In genomic region chr12:84284885-84285592, GRCm38 (mm10) we compare ENCODE assay signal across 7 mouse cellular contexts. TPM values are rescaled to one million over a fixed set of nuclear protein-coding genes. Genes with fewer than 3 reads are reported as not detected.
DNase-seq lines count a peak whose midpoint lies in the region; ATAC-seq lines count a peak whose summit lies in the region.

Ptgr2 (plus strand) TSS chr12:84285232.

- intact Hi-C loops in gastrocnemius, postnatal 36 days (cut with DNase I): no loop called here
- intact Hi-C loops in left cerebral cortex, postnatal 25 days (cut with DNase I): no loop called here

- H3K9me3 ChIP-seq in intestine, embryonic 15.5 days: no peaks in the 10 kb centered on the region
- H3K9me3 ChIP-seq in midbrain, embryonic 10.5 days (replicated peaks): no peaks in the 10 kb centered on the region; the same call in 1 of the 2 replicates

- no peaks in the 10 kb centered on the region; the same call in 1 of the 2 replicates for H3K4me1 ChIP-seq in intestine, embryonic 15.5 days (replicated peaks)
- peaks cover 16% of the 10 kb centered on the region for H3K4me1 ChIP-seq in midbrain, embryonic 10.5 days

- WGBS in intestine, embryonic 15.5 days: under 1% methylated on average over 39 of the region's 39 CpGs
- under 1% methylated on average over 39 of the region's 39 CpGs for WGBS in midbrain, embryonic 10.5 days

- H3K9ac ChIP-seq in intestine, embryonic 15.5 days: peak within 1 kb of the TSS; percentile 54

- no peaks in the 10 kb centered on the region for H3K36me3 ChIP-seq in intestine, embryonic 15.5 days
- H3K36me3 ChIP-seq in midbrain, embryonic 10.5 days: no peaks in the 10 kb centered on the region

- H3K4me3 ChIP-seq in intestine, embryonic 15.5 days (replicated peaks): peak within 1 kb of the TSS; percentile 48
- peak within 1 kb of the TSS; percentile 60 for H3K4me3 ChIP-seq in midbrain, embryonic 10.5 days

- ATAC-seq in intestine, embryonic 15.5 days: peak; percentile 98

- H3K27ac ChIP-seq in intestine, embryonic 15.5 days: peak within 1 kb of the TSS; percentile 79
- peak within 1 kb of the TSS; percentile 87 for H3K27ac ChIP-seq in midbrain, embryonic 10.5 days (replicated peaks)

- H3K27me3 ChIP-seq in intestine, embryonic 15.5 days (replicated peaks): no peaks in the 10 kb centered on the region
- H3K27me3 ChIP-seq in midbrain, embryonic 10.5 days (ENCODE audit: low read depth, poor library complexity, severe bottlenecking): no peaks in the 10 kb centered on the region

- peak within 1 kb of the TSS; percentile 68 for H3K4me2 ChIP-seq in intestine, embryonic 15.5 days (replicated peaks)

- DNase-seq in adrenal gland, adult 2 months: peak; percentile 95
- DNase-seq in embryo, embryonic 11.5 days (ENCODE audit: low read depth, low spot score): peak; percentile 87
- peak; percentile 84 to 90 for DNase-seq in gastrocnemius, postnatal 36 days
- peak; percentile 83 to 91 for DNase-seq in left cerebral cortex, postnatal 25 days (ENCODE audit: low spot score in 2 of 2)
- peak; percentile 96 for DNase-seq in midbrain, embryonic 10.5 days (ENCODE audit: low spot score)
- DNase-seq in right cerebral cortex, postnatal 4 days: peak; percentile 83

RNA-seq across cellular contexts. Expression of gene Ptgr2, which starts in this region (rescaled TPM):
- total RNA-seq in adrenal gland, adult 2 months (2021): 10 to 100 TPM; 75.1 to 99.4 TPM
- polyA plus RNA-seq in adrenal gland, adult 2 months (2012; rRNA removed): 4.2 and 7.6 TPM in 2 replicates
- 10 to 100 TPM; 61.1 to 67.9 TPM for total RNA-seq in gastrocnemius, postnatal 36 days (2021)
- polyA plus RNA-seq in intestine, embryonic 15.5 days (2015; fragmentation: Nextera tagmentation; extraction: Ambion mirVana): 41.7 and 45.2 TPM in 2 replicates
- total RNA-seq in left cerebral cortex, postnatal 25 days (2021): 10 to 100 TPM; 28.3 to 39.1 TPM
- 19.9 and 21.6 TPM in 2 replicates for polyA plus RNA-seq in midbrain, embryonic 10.5 days (2016; fragmentation: Nextera tagmentation; extraction: Ambion mirVana)

Comparison
In these comparisons a context has a peak if more than half of its experiments do, and no peak if none do; other contexts are left out.
1. Peak in every context shown above with its lines: DNase-seq, ATAC-seq, H3K4me3 ChIP-seq and H3K27ac ChIP-seq.